Mouse (Mus musculus) myocyte (in vitro differentiated cells): Measurements from ENCODE around the gene Rpl13a. TPM values are rescaled to one million over a fixed set of nuclear protein-coding genes. Genes with fewer than 3 reads are reported as not detected.
"Not testable (repeated sequence)": the region's sequence is repeated elsewhere in the genome, so short reads cannot be mapped to it uniquely, and the experiment has no call there.

Source experiments
- H3K27me3 ChIP-seq: one replicate; pipeline ENCODE4 v1.6.1; 2011; ENCODE audit not compliant: control insufficient read depth, insufficient read depth, insufficient read length
- H3K36me3 ChIP-seq: one replicate; pipeline ENCODE4 v1.6.1; 2011; ENCODE audit not compliant: control insufficient read depth, insufficient read depth
- H3K4me2 ChIP-seq: one replicate; pipeline ENCODE4 v1.6.1; 2011; ENCODE audit warnings: low read depth, control low read depth
- H3K4me3 ChIP-seq: one replicate; pipeline ENCODE4 v1.5.1; 2011; ENCODE audit warnings: mild to moderate bottlenecking, control low read depth, moderate library complexity
- H3K79me2 ChIP-seq: one replicate; pipeline ENCODE4 v1.6.1; 2011; ENCODE audit not compliant: control insufficient read depth, insufficient read depth
- H3ac ChIP-seq: one replicate; pipeline ENCODE4 v1.6.1; 2011; ENCODE audit not compliant: control insufficient read depth, insufficient read length
- CEBPB ChIP-seq: IDR thresholded peaks from 2 replicates; pipeline ENCODE4 v1.6.1; 2011; ENCODE audit warnings: mild to moderate bottlenecking, moderate library complexity; ENCODE audit not compliant: poor library complexity, insufficient read depth, severe bottlenecking
- E2F4 ChIP-seq: IDR thresholded peaks from one replicate; pipeline ENCODE4 v1.6.1; 2011; ENCODE audit warnings: mild to moderate bottlenecking, control low read depth, moderate library complexity; ENCODE audit not compliant: insufficient read depth
- MAX ChIP-seq: IDR thresholded peaks from one replicate; pipeline ENCODE4 v1.6.1; 2011; ENCODE audit warnings: low read depth, mild to moderate bottlenecking, control low read depth
- MYOD1 ChIP-seq, 3 experiments: IDR thresholded peaks; one replicate each; pipeline ENCODE4 v1.6.1; 2011; ENCODE audit warnings: control low read depth in 2 of 3, low read depth in 2 of 3, mild to moderate bottlenecking in 2 of 3, moderate library complexity in 1 of 3; ENCODE audit not compliant: insufficient read length in 2 of 3, control insufficient read depth in 1 of 3
- MYOG ChIP-seq, 3 experiments: IDR thresholded peaks; one replicate each; pipeline ENCODE4 v1.6.1; 2011; ENCODE audit warnings: control low read depth in 2 of 3, low read depth in 2 of 3, mild to moderate bottlenecking in 2 of 3; ENCODE audit not compliant: insufficient read length in 2 of 3, control insufficient read depth in 1 of 3, insufficient read depth in 1 of 3
- POLR2A ChIP-seq: IDR thresholded peaks from one replicate; pipeline ENCODE4 v1.6.1; 2011; ENCODE audit warnings: low read depth, mild to moderate bottlenecking, control low read depth, moderate library complexity; ENCODE audit not compliant: insufficient read length
- POLR2AphosphoS2 ChIP-seq: IDR thresholded peaks from one replicate; pipeline ENCODE4 v1.6.1; 2011; ENCODE audit warnings: low read depth, control low read depth; ENCODE audit not compliant: insufficient read length
- REST ChIP-seq: IDR thresholded peaks from one replicate; pipeline ENCODE4 v1.6.1; 2011; ENCODE audit warnings: mild to moderate bottlenecking, control low read depth, moderate library complexity; ENCODE audit not compliant: insufficient read depth, insufficient read length
- SRF ChIP-seq: IDR thresholded peaks from one replicate; pipeline ENCODE4 v1.6.1; 2011; ENCODE audit warnings: low read depth; ENCODE audit not compliant: control insufficient read depth, insufficient read length
- TCF12 ChIP-seq: IDR thresholded peaks from one replicate; pipeline ENCODE4 v1.6.1; 2011; ENCODE audit warnings: mild to moderate bottlenecking, control low read depth; ENCODE audit not compliant: poor library complexity, insufficient read depth, severe bottlenecking
- TCF3 ChIP-seq: IDR thresholded peaks from one replicate; pipeline ENCODE4 v1.6.1; 2011; ENCODE audit warnings: low read depth, control low read depth; ENCODE audit not compliant: insufficient read length
- USF1 ChIP-seq: IDR thresholded peaks from one replicate; pipeline ENCODE4 v1.6.1; 2011; ENCODE audit warnings: low read depth, mild to moderate bottlenecking, control low read depth, moderate library complexity
- polyA plus RNA-seq: library from polyadenylated mRNA; unstranded; fragments of >200 nt; fragmentation: generic; extraction: Trizol; gene quantifications from one replicate; pipeline ENCODE4 v1.2.1, GENCODE M21; 2012; ENCODE audit warnings: missing spikeins

Rpl13a gene
- polyA plus RNA-seq, 1 experiment, result 6,110 TPM

GRCm38 (mm10) chr7:45102940-45103585 lies 25.5 kb downstream of the Rpl13a start:
- H3K4me2 ChIP-seq, result peak overlapping the region; percentile 82
- H3K79me2 ChIP-seq, result no peaks in the 10 kb centered on the region
- no peak overlapping the region for H3ac ChIP-seq
- no peak for TF ChIP-seq TCF12
- no peak for TF ChIP-seq REST
- TF ChIP-seq USF1, result peak; percentile 68
- no peak for TF ChIP-seq MYOG (IDR thresholded peaks at IDR 0.05; ENCODE audit: control insufficient read depth in 1 of 3, insufficient read depth in 1 of 3, insufficient read length in 2 of 3, low read depth in 2 of 3)
- TF ChIP-seq TCF3, result no peak
- no peak for TF ChIP-seq CEBPB
- no peak for TF ChIP-seq E2F4
- no peaks in the 10 kb centered on the region for H3K27me3 ChIP-seq
- peak overlapping the region; percentile 22 for H3K4me3 ChIP-seq
- no peaks in the 10 kb centered on the region for H3K36me3 ChIP-seq

GRCm38 (mm10) chr7:45102441-45102840 lies 26.1 kb downstream of the Rpl13a start:
- TF ChIP-seq TCF3, result no peak
- TF ChIP-seq MYOD1 (IDR thresholded peaks at IDR 0.05; ENCODE audit: control insufficient read depth in 1 of 3, insufficient read length in 2 of 3, low read depth in 2 of 3), result no peak
- no peak for TF ChIP-seq POLR2AphosphoS2
- TF ChIP-seq MAX, result no peak
- TF ChIP-seq USF1, result no peak
- TF ChIP-seq E2F4, result no peak
- no peak for TF ChIP-seq SRF
- no peak for TF ChIP-seq POLR2A
- no peak for TF ChIP-seq TCF12
- TF ChIP-seq CEBPB, result no peak
- Histone ChIP-seq H3K27me3 (no peaks in the 10 kb centered on the region), H3K4me2 (peak overlapping the region; percentile 82), H3ac (no peak overlapping the region), H3K4me3 (peak overlapping the region; percentile 22), H3K79me2 (no peaks in the 10 kb centered on the region), H3K36me3 (no peaks in the 10 kb centered on the region)

GRCm38 (mm10) chr7:45100046-45100445 lies 28.5 kb downstream of the Rpl13a start:
- TF ChIP-seq TCF3 (no peak), POLR2AphosphoS2 (no peak), MYOG (IDR thresholded peaks at IDR 0.05; ENCODE audit: control insufficient read depth in 1 of 3, insufficient read depth in 1 of 3, insufficient read length in 2 of 3, low read depth in 2 of 3) (no peak), USF1 (no peak), TCF12 (no peak), POLR2A (no peak), MAX (no peak), SRF (no peak), CEBPB (no peak), MYOD1 (IDR thresholded peaks at IDR 0.05; ENCODE audit: control insufficient read depth in 1 of 3, insufficient read length in 2 of 3, low read depth in 2 of 3) (no peak), REST (no peak), E2F4 (no peak)
- Histone ChIP-seq H3K27me3 (no peaks in the 10 kb centered on the region), H3K36me3 (no peaks in the 10 kb centered on the region), H3K4me3 (no peak overlapping the region), H3K79me2 (no peaks in the 10 kb centered on the region), H3K4me2 (no peak overlapping the region), H3ac (no peak overlapping the region)

GRCm38 (mm10) chr7:45098541-45099240 lies 29.9 kb downstream of the Rpl13a start:
- TF ChIP-seq E2F4 (no peak), CEBPB (no peak), SRF (no peak), POLR2AphosphoS2 (no peak), MYOD1 (IDR thresholded peaks at IDR 0.05; ENCODE audit: control insufficient read depth in 1 of 3, insufficient read length in 2 of 3, low read depth in 2 of 3) (no peak), REST (no peak), POLR2A (no peak), TCF3 (no peak), TCF12 (no peak), MYOG (IDR thresholded peaks at IDR 0.05; ENCODE audit: control insufficient read depth in 1 of 3, insufficient read depth in 1 of 3, insufficient read length in 2 of 3, low read depth in 2 of 3) (no peak), MAX (no peak), USF1 (no peak)
- Histone ChIP-seq H3K79me2 (no peaks in the 10 kb centered on the region), H3K4me2 (no peak overlapping the region), H3K4me3 (no peak overlapping the region), H3K27me3 (no peaks in the 10 kb centered on the region), H3K36me3 (no peaks in the 10 kb centered on the region), H3ac (no peak overlapping the region)

- Histone ChIP-seq H3K4me3 (no peak overlapping the region), H3K36me3 (no peaks in the 10 kb centered on the region), H3K4me2 (no peak overlapping the region), H3ac (no peak overlapping the region), H3K27me3 (no peaks in the 10 kb centered on the region), H3K79me2 (no peaks in the 10 kb centered on the region)
- TF ChIP-seq MYOG (IDR thresholded peaks at IDR 0.05; ENCODE audit: control insufficient read depth in 1 of 3, insufficient read depth in 1 of 3, insufficient read length in 2 of 3, low read depth in 2 of 3) (no peak), E2F4 (no peak), MYOD1 (IDR thresholded peaks at IDR 0.05; ENCODE audit: control insufficient read depth in 1 of 3, insufficient read length in 2 of 3, low read depth in 2 of 3) (no peak), CEBPB (no peak), MAX (no peak), POLR2A (no peak), TCF3 (no peak), REST (no peak), USF1 (no peak), TCF12 (no peak), POLR2AphosphoS2 (no peak), SRF (no peak)
These were observed 31.1 kb downstream of the Rpl13a start for GRCm38 (mm10) chr7:45097479-45097878.

- H3K36me3 ChIP-seq, H3K4me2 ChIP-seq, H3K27me3 ChIP-seq, H3ac ChIP-seq, H3K4me3 ChIP-seq, H3K79me2 ChIP-seq: not testable (repeated sequence)
These were observed 32.6 kb downstream of the Rpl13a start for GRCm38 (mm10) chr7:45095965-45096364.
